Mouse (Mus musculus) left cerebral cortex, postnatal 10 days (tissue): ENCODE data around the gene Nrap. TPM values are rescaled to one million over a fixed set of nuclear protein-coding genes. Genes with fewer than 3 reads are reported as not detected.
A peak's percentile ranks its signal among the peaks of the same experiment; 100 is the strongest.
"Not testable (repeated sequence)": the region's sequence is repeated elsewhere in the genome, so short reads cannot be mapped to it uniquely, and the experiment has no call there.

Source experiments
- DNase-seq, 2 experiments: peaks; one replicate each; pipeline ENCODE4 v3.0.0; 2021 to 2022; ENCODE audit warnings: low spot score in 2 of 2, mixed read lengths in 1 of 2; ENCODE audit errors: extremely low spot score in 1 of 2
- intact Hi-C: fragments of 180-260 bp; cut with DNase I; formaldehyde crosslinking; loops from one replicate; pipeline ENCODE4 v1.15.1; 2025
- total RNA-seq, 2 experiments: library from RNA; stranded (reverse); gene quantifications; 2 replicates each; pipeline ENCODE4 v1.2.3; 2021

Gene Nrap
- total RNA-seq, 2 experiments from 2014 or later, result 0.57 to 0.62 TPM

DNA sequence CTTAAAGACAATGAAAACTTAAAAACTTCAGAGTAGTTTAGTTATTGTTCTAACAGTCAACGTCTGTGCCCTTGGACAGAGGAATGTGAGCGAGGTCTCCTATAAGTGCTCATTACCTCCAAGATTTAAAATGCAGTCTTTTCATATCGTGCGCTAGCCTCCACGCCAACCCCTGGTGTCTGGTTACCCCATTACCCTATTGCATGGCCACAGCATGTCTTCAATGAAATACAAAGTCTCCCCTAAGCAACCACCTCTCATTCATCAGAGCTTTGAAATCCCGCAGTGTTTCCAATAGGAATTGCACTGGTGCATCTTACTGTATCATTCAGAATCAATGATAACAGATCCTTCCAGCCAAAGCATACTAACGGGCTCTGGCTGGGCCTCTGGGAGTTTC is 17.6 kb downstream of the Nrap start:
- no peak for DNase-seq
- intact Hi-C loops, result no loop called here

DNA sequence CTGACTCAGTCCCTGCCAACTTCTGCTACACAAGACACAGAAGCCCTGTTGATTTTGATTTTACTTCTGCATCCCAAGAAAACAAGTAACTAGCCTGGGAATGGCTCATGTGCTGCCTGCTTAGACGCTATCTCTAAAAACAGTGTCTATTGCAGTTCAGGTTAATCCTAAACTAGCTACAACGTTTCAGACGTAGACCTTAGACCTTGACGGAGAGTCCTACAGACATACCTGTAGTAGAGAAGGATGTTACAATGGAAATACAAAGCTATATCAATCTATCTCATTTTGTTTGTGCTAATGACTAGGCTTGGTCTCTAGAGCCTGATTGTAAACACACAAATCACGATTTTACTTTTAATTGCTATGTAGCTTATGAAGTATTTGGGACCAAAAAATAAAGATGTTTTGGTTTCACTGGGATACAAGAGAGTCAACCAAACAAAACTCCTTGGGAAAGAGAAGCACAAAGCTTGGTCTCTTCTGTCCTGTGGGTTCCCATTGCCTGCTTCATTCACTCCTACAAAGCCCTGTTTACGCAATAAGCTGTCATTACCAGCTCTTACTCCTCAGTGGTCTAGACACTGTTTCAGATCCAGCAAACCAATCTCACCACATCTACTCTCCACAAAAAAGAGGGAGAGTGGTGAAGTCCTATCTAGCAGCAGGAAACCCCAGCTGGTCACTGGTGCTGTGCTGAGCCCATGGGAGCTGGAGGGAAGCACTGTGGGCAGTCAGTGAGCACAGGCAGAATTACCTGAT is 19.3 kb downstream of the Nrap start:
- no peak for DNase-seq
- intact Hi-C loops, result no loop called here

DNA sequence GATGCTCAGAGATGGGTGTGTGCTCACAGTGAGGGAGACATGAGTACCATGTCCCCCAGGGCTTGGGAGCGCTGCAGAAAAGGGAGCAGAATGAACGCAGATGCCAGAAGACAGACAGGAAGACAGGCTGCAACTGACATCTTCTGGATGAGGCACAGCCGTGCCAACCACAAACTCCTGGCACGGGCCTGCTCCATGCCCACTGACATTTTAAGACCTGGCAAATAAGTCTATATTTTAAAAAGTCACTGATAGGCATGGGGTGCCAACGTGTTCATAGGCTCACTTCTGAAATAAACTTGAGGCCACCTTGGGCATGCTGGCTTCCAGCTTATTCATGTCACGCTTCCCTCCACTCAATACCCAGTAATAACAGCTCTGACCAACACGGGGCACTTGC is 20.9 kb downstream of the Nrap start:
- intact Hi-C loops, result no loop called here
- no peak for DNase-seq

DNA sequence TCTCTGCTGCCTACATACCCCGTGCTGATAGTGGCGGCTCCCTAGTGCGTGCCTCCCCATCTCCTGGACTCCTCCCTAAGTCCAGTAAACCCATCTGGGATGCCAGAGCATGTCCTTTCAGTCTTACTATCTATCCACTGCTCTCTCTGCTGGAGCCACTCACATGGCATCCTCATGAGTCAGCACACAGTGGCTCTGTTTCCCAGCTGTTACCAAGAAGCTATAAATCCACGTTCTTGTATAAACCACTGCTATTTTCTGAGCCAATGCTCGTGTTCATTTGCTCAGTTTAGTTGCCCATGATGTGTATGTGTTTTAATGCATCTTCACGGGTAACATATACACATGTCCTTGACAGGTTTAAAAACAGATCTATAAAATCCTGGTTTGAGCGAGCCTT is 22.1 kb downstream of the Nrap start:
- intact Hi-C loops, result no loop called here
- no peak for DNase-seq

DNA sequence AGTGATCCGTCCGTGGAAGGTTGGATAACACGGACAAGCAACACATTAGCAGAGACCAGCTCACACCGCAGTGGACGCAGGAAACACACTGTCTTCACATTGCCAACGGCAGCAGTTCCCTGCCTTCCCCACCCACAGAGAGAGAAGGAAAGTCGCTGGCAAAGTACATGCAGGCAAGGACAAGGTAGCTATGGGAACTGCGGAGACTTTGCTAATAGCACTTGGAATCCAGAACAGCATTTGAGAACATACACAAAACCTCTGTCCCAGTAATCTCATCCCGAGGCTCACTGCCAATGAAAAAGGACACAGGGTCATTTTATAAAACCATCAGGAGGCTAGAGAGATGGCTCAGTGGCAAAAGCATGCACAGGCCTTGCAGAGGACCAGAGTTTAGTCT is 23.2 kb downstream of the Nrap start:
- DNase-seq, result no peak
- intact Hi-C loops, result no loop called here

DNA sequence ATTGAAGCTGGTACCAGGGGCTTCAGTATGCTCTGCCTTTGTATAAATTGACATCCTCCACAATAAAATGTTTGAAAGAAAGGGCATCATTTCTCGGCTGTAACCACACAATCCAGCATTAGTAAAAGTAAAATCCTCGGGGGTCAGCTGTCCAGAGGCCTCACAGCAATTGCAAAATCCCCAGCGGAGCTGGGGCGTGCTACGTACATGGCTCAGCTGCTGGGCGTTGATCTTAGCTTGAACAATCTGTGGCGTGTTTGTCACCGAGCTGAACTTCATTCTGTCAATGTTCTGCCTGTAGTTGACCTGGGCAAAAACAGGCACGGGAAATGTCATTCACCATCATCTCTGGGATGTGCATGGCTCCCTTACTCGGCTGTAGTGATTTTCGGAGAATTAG is 23.7 kb downstream of the Nrap start:
- no peak for DNase-seq
- intact Hi-C loops, result no loop called here

DNA sequence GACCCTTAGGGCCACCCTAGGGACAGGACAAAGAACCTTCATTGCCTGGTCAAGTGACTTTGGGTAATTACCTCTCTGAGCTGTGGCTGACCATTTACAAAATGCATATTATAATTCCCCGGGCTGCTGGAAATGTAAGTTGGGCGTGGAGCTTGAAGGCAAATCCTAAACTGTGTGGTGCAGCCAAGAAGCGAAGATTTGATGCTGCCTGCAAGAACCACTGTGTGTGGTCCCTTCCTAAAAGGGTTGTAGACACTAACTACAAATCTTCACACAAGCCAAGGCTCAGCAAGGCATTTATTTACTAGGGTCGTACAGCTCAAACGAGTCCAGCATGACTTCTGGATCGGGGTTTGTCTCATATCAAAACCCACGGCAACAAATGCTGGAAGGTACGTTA is 25.3 kb downstream of the Nrap start:
- intact Hi-C loops, result no loop called here
- no peak for DNase-seq

DNA sequence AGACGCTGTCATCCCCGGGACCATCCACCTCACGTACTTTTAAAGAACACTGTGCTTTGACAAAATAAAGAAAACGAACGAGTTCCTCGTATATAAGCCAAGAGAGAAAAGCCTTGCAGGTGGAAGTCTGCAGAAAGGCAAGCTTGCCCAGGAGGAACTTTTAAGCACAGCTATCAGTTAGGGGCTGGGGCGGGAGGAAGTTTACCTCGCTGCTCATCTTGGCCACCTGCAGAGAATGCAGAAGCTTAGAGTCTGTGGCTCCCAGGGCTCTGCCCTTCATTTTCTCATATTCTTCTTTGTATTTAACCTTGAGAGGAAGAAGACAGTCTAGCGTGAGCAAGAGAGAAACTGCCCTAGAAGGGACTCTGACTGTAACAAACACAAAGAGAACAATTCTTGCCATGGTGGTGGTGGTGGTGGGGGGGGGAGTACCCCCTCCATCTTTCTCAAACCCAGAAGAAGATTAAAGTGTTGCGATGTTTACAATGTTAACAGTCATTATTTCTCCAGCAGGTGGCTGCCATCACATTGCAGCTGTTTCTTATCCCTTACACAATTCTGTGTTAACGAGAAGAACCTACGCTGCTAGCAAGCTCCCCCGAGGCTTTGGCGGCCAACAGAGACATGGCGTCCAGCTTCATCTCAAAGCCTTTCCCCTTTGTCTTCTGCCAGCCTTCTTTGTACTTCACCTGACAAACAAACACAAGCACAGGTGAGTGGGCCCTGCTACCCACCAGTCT is 25.9 kb downstream of the Nrap start:
- DNase-seq, result no peak
- intact Hi-C loops, result no loop called here

DNA sequence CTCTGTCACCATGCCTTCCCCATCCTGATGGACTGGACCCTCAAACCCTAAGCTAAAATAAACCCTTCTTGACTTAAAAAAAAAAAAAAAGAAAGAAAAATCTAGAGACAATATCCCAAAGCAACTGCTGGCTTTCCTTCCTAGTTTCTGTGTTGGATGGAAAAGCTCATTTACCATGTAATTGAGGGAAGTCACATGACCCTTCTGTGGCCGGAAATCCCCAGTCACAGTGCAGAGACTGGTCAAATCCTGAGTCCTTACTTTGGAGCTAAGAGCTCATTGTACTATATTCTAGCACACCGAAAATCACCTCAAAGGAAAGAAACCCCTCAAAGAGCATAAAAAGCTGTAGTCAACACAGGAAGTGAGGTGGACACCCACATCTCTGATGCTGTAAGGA is 30.9 kb downstream of the Nrap start:
- intact Hi-C loops, result no loop called here
- no peak for DNase-seq

DNA sequence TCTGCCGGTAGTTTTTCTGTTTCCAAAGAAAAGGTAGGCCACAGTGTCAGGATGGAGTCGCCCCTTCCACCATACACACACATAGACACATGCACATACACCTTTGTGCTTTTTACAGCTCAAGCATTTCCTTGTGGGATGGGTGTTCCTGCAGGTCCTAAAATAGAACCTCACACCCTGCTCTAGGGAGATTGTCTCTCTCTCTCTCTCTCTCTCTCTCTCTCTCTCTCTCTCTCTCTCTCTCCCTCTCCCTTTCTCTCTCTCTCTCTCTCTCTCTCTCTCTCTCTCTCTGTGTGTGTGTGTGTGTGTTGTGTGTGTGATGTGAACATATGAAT is 32.5 kb downstream of the Nrap start:
- DNase-seq, intact Hi-C loops: not testable (repeated sequence)

DNA sequence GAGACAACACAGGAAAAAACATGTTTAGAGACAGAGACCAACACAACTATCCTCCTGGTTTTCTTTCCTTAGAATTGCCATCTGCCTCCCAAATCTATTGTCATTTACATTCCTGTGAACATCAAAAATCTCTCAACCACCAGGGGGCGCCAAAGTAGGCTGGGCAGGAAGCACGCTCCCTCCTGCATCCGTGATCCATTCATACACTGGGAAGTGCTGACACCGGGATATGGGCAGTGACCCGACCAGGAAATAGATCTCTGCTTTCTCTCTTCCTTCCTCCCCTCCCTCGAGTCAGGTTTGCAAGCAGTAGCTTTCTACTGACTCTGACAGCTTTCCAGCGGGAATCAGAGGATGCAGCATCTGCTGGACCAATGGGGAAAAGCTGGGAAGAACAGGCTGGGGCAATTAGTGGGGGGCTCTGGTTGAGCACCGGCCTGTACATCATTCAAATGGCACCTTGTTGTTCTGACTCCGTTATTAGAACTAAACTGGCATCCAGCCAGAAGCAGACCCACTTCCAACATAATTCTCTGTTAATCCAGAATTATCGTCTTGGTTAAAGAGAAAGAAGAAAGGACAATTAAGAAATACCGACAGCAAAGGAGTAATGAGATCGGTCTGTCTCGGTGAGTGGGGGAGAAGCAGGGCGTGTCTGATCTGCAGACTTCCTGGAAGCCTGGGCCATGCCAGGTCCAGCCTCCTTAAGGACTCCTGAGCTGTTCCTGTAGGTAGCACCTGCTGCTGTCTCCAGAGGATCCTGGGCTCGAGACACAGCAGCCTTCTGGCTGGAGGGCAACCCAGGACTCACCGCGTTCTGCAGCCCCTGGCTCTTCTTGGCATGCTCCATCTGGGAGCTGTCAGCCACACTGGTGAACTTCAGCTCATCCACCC is 33.1 kb downstream of the Nrap start:
- DNase-seq, result peak; percentile 29 to 76
- intact Hi-C loops, result no loop called here

DNA sequence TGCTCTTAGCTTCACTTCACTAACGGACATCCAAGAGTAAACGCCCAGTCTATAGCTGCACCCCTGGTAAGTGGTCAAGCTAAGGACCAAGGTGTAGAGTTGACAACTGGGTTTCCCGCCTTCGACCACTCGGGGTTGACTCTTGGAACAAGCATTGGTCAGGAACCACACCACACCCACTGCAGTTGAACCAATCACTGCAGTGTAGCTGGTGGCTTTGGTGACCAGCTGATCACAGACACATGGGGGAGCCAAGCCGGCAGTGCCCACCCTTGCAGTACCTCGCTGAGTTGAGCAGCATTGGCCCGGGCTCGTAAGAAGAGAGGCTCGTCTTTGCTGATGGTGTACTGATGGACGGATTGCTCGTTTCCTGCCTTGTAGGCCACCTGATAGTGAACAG is 34.6 kb downstream of the Nrap start:
- intact Hi-C loops, result no loop called here
- no peak for DNase-seq

DNA sequence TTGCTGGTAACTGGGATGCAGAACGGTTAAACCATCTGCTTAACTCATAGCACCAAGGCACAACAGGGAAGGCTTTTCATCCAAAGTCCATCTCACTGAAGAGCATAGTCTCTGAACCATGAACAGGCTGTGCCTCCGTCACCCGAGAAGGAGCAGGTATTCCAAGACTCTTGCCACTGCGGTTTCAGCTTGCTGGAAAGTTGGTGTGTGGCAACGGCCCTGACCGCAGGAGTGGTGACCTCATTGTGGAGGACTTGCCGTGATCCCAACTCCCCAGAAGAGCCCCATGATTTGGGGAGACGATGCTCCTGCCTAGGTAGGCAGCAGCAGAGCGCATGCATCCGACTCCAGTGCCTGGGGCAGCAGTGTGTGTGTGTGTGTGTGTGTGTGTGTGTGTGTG is 36.1 kb downstream of the Nrap start:
- no peak for DNase-seq
- intact Hi-C loops, result no loop called here

DNA sequence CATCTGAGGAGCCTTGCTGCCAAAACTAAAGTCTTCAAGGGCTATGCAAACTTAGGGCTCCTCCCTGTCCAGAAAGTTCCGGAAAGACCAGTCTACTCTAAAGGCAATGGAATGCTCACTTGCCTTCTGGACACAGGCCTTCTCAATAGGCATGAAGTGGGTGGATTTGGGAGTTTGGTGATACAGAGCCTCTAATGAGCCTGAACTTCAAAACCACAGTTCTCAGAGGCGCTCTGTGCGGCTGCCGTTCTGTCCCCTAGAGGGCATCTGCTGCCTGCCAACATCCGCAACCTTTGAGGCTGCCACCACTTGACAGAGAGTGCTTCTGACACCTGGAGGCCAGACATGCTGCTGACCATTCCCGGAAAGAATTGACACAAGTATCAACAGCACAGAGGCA is 40.5 kb downstream of the Nrap start:
- no peak for DNase-seq
- intact Hi-C loops, result no loop called here

DNA sequence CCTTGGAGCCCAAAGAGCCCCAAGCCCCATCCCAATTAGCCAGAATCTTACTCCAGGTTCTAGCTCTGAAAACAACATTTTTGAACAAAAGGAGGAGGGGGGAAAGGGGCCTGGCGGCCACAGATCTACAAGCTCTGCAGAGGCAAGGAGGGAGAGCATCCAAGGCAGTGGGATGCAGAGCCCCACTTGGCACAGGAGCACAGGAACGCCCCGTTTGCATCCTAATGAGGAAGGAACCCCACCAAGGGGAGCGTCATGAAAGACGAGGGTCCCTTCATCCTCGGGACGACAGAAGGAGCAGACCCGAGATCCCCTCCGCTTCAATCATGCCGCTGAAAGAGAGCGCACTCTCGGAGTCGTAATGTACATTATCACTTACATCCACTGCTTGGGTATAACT is 43.1 kb downstream of the Nrap start:
- intact Hi-C loops, result no loop called here
- DNase-seq, result no peak

DNA sequence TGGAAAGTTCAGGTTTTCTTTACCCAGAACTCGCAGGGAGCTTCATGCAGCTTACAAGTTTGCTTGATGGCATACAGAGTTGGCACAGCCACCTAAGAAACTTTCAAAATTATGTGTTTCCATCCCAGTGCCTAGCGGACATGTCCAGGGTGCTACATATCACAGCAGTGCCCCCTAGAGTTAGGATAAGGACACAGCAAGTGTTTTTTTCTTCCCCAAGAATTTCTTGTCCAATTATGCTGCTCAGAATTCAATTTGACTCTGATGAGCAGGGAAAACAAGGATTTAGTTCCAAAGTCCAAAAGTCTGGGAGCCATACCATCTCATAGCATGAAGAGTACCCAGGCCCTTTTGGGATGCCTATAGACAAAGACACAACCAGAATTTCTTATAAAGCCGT is 43.8 kb downstream of the Nrap start:
- no peak for DNase-seq
- intact Hi-C loops, result no loop called here

DNA sequence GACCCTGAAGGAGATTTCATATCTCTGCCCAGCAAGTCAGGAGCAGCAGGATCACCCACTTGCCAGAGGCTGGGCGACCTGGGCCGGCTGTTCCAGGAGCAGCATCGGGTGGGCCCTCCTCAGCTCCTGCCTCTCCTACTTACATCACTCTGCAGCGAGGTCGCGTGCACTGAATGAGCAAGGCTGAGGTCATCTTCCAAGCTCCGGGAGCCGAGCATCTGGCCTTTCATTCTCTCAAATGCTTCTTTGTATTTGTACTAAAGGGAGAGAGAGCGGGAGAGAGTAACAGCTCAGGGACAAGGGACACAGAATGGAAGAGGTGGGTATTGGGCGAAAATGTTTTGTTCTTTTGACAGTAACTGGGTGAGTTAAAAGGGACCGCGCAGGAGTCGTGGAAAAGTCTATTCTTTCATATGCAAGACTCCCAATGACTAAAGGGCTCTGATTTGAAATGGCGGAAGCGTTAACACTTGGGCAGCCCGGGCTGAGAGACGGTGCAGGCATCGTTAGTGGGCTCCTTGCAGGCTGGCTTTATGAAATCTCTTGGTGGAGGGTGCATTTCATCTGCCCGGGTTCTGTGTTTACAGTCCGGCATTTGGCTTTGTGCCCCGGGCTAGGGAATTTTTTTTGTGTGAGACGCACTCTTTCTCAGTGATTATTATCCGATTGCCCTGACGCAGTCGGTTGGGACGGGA is 45.8 kb downstream of the Nrap start:
- DNase-seq, result no peak
- intact Hi-C loops, result no loop called here

DNA sequence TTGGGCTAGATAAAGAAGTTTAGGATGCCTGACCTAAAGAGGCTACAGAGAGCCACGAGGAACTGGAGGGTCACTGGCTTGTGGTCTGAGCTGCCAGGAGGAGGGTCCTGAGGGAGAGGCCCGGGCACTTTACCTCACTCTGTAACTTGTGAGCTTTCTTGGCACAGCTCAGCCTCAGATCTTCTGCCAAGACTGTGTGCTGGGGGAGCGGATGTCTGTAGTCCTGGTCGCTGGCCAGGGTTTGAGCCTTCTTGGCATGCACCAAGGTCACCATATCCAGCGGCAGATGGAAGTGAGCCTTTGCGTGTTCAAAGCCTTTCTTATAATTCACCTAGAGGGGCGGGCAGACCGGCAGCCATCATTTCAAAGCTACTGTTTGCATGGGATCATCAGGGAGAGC is 47.8 kb downstream of the Nrap start:
- peak; percentile 40 to 61 for DNase-seq
- intact Hi-C loops, result no loop called here

DNA sequence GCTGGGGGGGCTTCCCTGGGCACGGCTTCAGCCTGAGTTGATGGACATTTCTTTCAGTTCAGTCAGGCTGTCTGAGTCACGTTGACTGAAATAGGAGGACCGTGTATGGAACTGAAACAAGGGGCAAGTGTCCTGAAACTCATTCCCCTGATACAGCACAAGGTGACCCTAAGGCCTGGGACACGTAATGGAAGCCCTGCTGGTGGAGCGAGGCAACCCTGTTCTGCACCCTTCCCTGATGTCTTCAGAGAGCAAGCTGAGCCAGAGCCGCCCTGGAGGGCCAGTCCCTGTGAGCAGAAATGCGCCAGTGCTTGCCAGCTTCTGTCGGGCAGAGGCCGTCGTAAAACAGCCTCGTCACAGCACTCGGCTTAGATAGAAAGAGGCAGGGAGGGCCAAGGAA is 53.0 kb downstream of the Nrap start:
- DNase-seq, result no peak
- intact Hi-C loops, result no loop called here
